Mouse (Mus musculus) neural tube, embryonic 12.5 days (tissue): ENCODE measurements around the gene Mr1. TPM values are rescaled to one million over a fixed set of nuclear protein-coding genes. Genes with fewer than 3 reads are reported as not detected.

ENCODE experiments used
- ATAC-seq: fragments of 200-750 bp; cut with Nextera tagmentation; 2 replicates; pipeline ENCODE4 v1.8.0; 2017; ENCODE audit warnings: low read depth, mild to moderate bottlenecking, moderate TSS enrichment, moderate library complexity; ENCODE audit not compliant: low FRiP score
- H3K27ac ChIP-seq: fragments of 300-500 bp; sonication (generic); 2 replicates; pipeline ENCODE4 v1.5.1; 2016
- H3K27me3 ChIP-seq: fragments of 300-500 bp; sonication (generic); replicated peaks from 2 replicates; pipeline ENCODE4 v1.6.1; 2016; ENCODE audit warnings: mild to moderate bottlenecking
- H3K36me3 ChIP-seq: fragments of 300-500 bp; sonication (generic); 2 replicates; pipeline ENCODE4 v1.6.1; 2016; ENCODE audit warnings: mild to moderate bottlenecking
- H3K4me1 ChIP-seq: fragments of 300-500 bp; sonication (generic); 2 replicates; pipeline ENCODE4 v1.6.1; 2016
- H3K4me2 ChIP-seq: fragments of 300-500 bp; sonication (generic); replicated peaks from 2 replicates; pipeline ENCODE4 v1.6.1; 2016; ENCODE audit warnings: mild to moderate bottlenecking
- H3K4me3 ChIP-seq: fragments of 300-500 bp; sonication (generic); 2 replicates; pipeline ENCODE4 v1.5.1; 2016
- H3K9ac ChIP-seq: fragments of 300-500 bp; sonication (generic); 2 replicates; pipeline ENCODE4 v1.6.1; 2016; ENCODE audit warnings: mild to moderate bottlenecking
- H3K9me3 ChIP-seq: fragments of 300-500 bp; sonication (generic); 2 replicates; pipeline ENCODE4 v1.6.1; 2016; ENCODE audit warnings: mild to moderate bottlenecking
- WGBS: fragments of 180-500 bp; shearing (Covaris S2); methylation state at CpG from one replicate; pipeline ENCODE4 v1.1.7; 2016; 5-methylcytosine and 5-hydroxymethylcytosine counted together
- polyA plus RNA-seq: library from polyadenylated mRNA; unstranded; fragments of >200 nt; fragmentation: Nextera tagmentation; extraction: Ambion mirVana; gene quantifications from 2 replicates; pipeline ENCODE4 v1.2.1, GENCODE M21; 2016

Mr1 gene
- polyA plus RNA-seq, 1 experiment from 2014 or later: 0.76 TPM

- no peak for ATAC-seq
- Histone ChIP-seq H3K4me1 (no peaks in the 10 kb centered on the region), H3K4me2 (no peak overlapping the region), H3K27ac (no peak overlapping the region), H3K27me3 (no peaks in the 10 kb centered on the region), H3K9me3 (no peaks in the 10 kb centered on the region), H3K4me3 (no peak overlapping the region), H3K36me3 (no peaks in the 10 kb centered on the region), H3K9ac (no peak overlapping the region)
- 87% methylated on average over 21 of the region's 21 CpGs for WGBS
Observed at GRCm38 (mm10) chr1:155121977-155122939, 24.4 kb downstream of the Mr1 start.

GRCm38 (mm10) chr1:155119719-155120118 lies 26.9 kb downstream of the Mr1 start:
- H3K4me1 ChIP-seq: no peaks in the 10 kb centered on the region
- no peaks in the 10 kb centered on the region for H3K9me3 ChIP-seq
- H3K9ac ChIP-seq: no peak overlapping the region
- H3K27me3 ChIP-seq: no peaks in the 10 kb centered on the region
- H3K4me3 ChIP-seq: no peak overlapping the region
- H3K27ac ChIP-seq: no peak overlapping the region
- H3K36me3 ChIP-seq: no peaks in the 10 kb centered on the region
- ATAC-seq: no peak
- no peak overlapping the region for H3K4me2 ChIP-seq
- 70% methylated on average over 1 of the region's 1 CpGs for whole genome bisulfite sequencing

GRCm38 (mm10) chr1:155113946-155114345 lies 32.7 kb downstream of the Mr1 start:
- ATAC-seq: no peak
- no peaks in the 10 kb centered on the region for H3K36me3 ChIP-seq

GRCm38 (mm10) chr1:155112875-155113274 lies 33.7 kb downstream of the Mr1 start:
- no peak overlapping the region for H3K9ac ChIP-seq
- H3K4me3 ChIP-seq: no peak overlapping the region
- ATAC-seq: no peak
- no peaks in the 10 kb centered on the region for H3K27me3 ChIP-seq
- WGBS: 93% methylated on average over 1 of the region's 1 CpGs
- H3K27ac ChIP-seq: no peak overlapping the region
- H3K4me1 ChIP-seq: peaks cover 13% of the 10 kb centered on the region
- H3K9me3 ChIP-seq: no peaks in the 10 kb centered on the region
- H3K36me3 ChIP-seq: no peaks in the 10 kb centered on the region
- H3K4me2 ChIP-seq: no peak overlapping the region

More at GRCm38 (mm10) chr1:155113946-155114345, 32.7 kb downstream of the Mr1 start:
- H3K9ac ChIP-seq: no peak overlapping the region
- H3K27me3 ChIP-seq: no peaks in the 10 kb centered on the region
- H3K4me3 ChIP-seq: no peak overlapping the region
- no peak overlapping the region for H3K4me2 ChIP-seq
- 42% methylated on average over 3 of the region's 3 CpGs for WGBS
- H3K4me1 ChIP-seq: peaks cover 13% of the 10 kb centered on the region
- H3K9me3 ChIP-seq: no peaks in the 10 kb centered on the region
- H3K27ac ChIP-seq: no peak overlapping the region

GRCm38 (mm10) chr1:155112118-155112517 lies 34.5 kb downstream of the Mr1 start:
- no peaks in the 10 kb centered on the region for H3K9me3 ChIP-seq
- 55% methylated on average over 4 of the region's 4 CpGs for WGBS
- no peak overlapping the region for H3K4me3 ChIP-seq
- no peaks in the 10 kb centered on the region for H3K36me3 ChIP-seq
- H3K27me3 ChIP-seq: no peaks in the 10 kb centered on the region
- no peak overlapping the region for H3K27ac ChIP-seq
- H3K4me1 ChIP-seq: peaks cover 13% of the 10 kb centered on the region
- H3K4me2 ChIP-seq: no peak overlapping the region
- no peak for ATAC-seq
- no peak overlapping the region for H3K9ac ChIP-seq

- H3K4me2 ChIP-seq: no peak overlapping the region
Observed at GRCm38 (mm10) chr1:155111491-155111890, 35.1 kb downstream of the Mr1 start.

GRCm38 (mm10) chr1:155109387-155110350 lies 36.9 kb downstream of the Mr1 start:
- H3K36me3 ChIP-seq: no peaks in the 10 kb centered on the region
- no peak overlapping the region for H3K9ac ChIP-seq
- H3K4me2 ChIP-seq: peak overlapping the region; percentile 4; the same call in 1 of the 2 replicates
- ATAC-seq: no peak
- H3K9me3 ChIP-seq: no peaks in the 10 kb centered on the region
- H3K27me3 ChIP-seq: no peaks in the 10 kb centered on the region
- H3K4me1 ChIP-seq: peaks cover 13% of the 10 kb centered on the region
- H3K27ac ChIP-seq: no peak overlapping the region
- H3K4me3 ChIP-seq: no peak overlapping the region
- WGBS: 35% methylated on average over 18 of the region's 18 CpGs

More at GRCm38 (mm10) chr1:155111491-155111890, 35.1 kb downstream of the Mr1 start:
- H3K9me3 ChIP-seq: no peaks in the 10 kb centered on the region
- WGBS: 19% methylated on average over 6 of the region's 6 CpGs
- ATAC-seq: no peak
- no peaks in the 10 kb centered on the region for H3K27me3 ChIP-seq
- H3K36me3 ChIP-seq: no peaks in the 10 kb centered on the region
- H3K27ac ChIP-seq: no peak overlapping the region
- H3K9ac ChIP-seq: no peak overlapping the region
- H3K4me1 ChIP-seq: peaks cover 13% of the 10 kb centered on the region
- H3K4me3 ChIP-seq: no peak overlapping the region

GRCm38 (mm10) chr1:155108412-155108811 lies 38.2 kb downstream of the Mr1 start:
- 40% methylated on average over 4 of the region's 4 CpGs for WGBS
- Histone ChIP-seq H3K4me2 (no peak overlapping the region), H3K27ac (no peak overlapping the region), H3K4me3 (no peak overlapping the region), H3K9ac (no peak overlapping the region), H3K36me3 (no peaks in the 10 kb centered on the region), H3K27me3 (no peaks in the 10 kb centered on the region), H3K4me1 (peaks cover 13% of the 10 kb centered on the region), H3K9me3 (no peaks in the 10 kb centered on the region)
- no peak for ATAC-seq

- Histone ChIP-seq H3K27ac (no peak overlapping the region), H3K27me3 (no peaks in the 10 kb centered on the region), H3K4me1 (peaks cover 13% of the 10 kb centered on the region), H3K36me3 (no peaks in the 10 kb centered on the region), H3K4me3 (no peak overlapping the region), H3K4me2 (no peak overlapping the region), H3K9ac (no peak overlapping the region), H3K9me3 (no peaks in the 10 kb centered on the region)
- WGBS: 55% methylated on average over 5 of the region's 5 CpGs
- no peak for ATAC-seq
Observed at GRCm38 (mm10) chr1:155107843-155108242, 38.8 kb downstream of the Mr1 start.

GRCm38 (mm10) chr1:155106310-155106709 lies 40.3 kb downstream of the Mr1 start:
- Histone ChIP-seq H3K36me3 (no peaks in the 10 kb centered on the region), H3K9me3 (no peaks in the 10 kb centered on the region), H3K27me3 (no peaks in the 10 kb centered on the region), H3K4me1 (peaks cover 9% of the 10 kb centered on the region), H3K4me3 (no peak overlapping the region), H3K4me2 (no peak overlapping the region), H3K27ac (no peak overlapping the region), H3K9ac (no peak overlapping the region)
- WGBS: 52% methylated on average over 1 of the region's 1 CpGs
- no peak for ATAC-seq

- 93% methylated on average over 5 of the region's 5 CpGs for WGBS
- no peak overlapping the region for H3K9ac ChIP-seq
- ATAC-seq: no peak
- H3K4me1 ChIP-seq: no peaks in the 10 kb centered on the region
- H3K36me3 ChIP-seq: no peaks in the 10 kb centered on the region
- H3K9me3 ChIP-seq: no peaks in the 10 kb centered on the region
- H3K4me3 ChIP-seq: no peak overlapping the region
- H3K27me3 ChIP-seq: no peaks in the 10 kb centered on the region
- no peak overlapping the region for H3K4me2 ChIP-seq
- no peak overlapping the region for H3K27ac ChIP-seq
Observed at GRCm38 (mm10) chr1:155103991-155104390, 42.6 kb downstream of the Mr1 start.

- 76% methylated on average over 4 of the region's 4 CpGs for WGBS
Observed at GRCm38 (mm10) chr1:155102631-155103030, 44.0 kb downstream of the Mr1 start.

More at GRCm38 (mm10) chr1:155102631-155103030, 44.0 kb downstream of the Mr1 start:
- H3K27ac ChIP-seq: no peak overlapping the region
- no peak overlapping the region for H3K9ac ChIP-seq
- no peak overlapping the region for H3K4me3 ChIP-seq
- ATAC-seq: no peak
- H3K4me1 ChIP-seq: no peaks in the 10 kb centered on the region
- no peak overlapping the region for H3K4me2 ChIP-seq
- H3K27me3 ChIP-seq: no peaks in the 10 kb centered on the region
- H3K9me3 ChIP-seq: no peaks in the 10 kb centered on the region
- no peaks in the 10 kb centered on the region for H3K36me3 ChIP-seq
